Mouse (Mus musculus): ENCODE measurements around the gene Mecom.

Mecom gene

GRCm38 (mm10) chr3:30253714-30254113 is 294.1 kb downstream of the Mecom start:
- Histone ChIP-seq H3K36me3 (ENCODE audit: insufficient read depth, low read length) (no peaks in the 10 kb centered on the region), H3K27me3 (ENCODE audit: insufficient read depth, low read length) (no peaks in the 10 kb centered on the region), H3K4me1 (replicated peaks; ENCODE audit: low read depth, low read length) (no peaks in the 10 kb centered on the region), H3K4me3 (replicated peaks; ENCODE audit: low read length) (no peak overlapping the region), H3K9me3 (ENCODE audit: low read length) (no peaks in the 10 kb centered on the region)
- TF ChIP-seq POU5F1 (IDR thresholded peaks at IDR 0.05; ENCODE audit: borderline replicate concordance, low read length) = no peak
- TF ChIP-seq CTCF (conservative IDR thresholded peaks at IDR 0.05; ENCODE audit: low read length) = no peak
- no peak for TF ChIP-seq NANOG (IDR thresholded peaks at IDR 0.05; ENCODE audit: borderline replicate concordance, low read length)

GRCm38 (mm10) chr3:30248656-30249384 is 299.0 kb downstream of the Mecom start:
- Histone ChIP-seq H3K36me3 (ENCODE audit: insufficient read depth, low read length) (no peaks in the 10 kb centered on the region), H3K4me1 (replicated peaks; ENCODE audit: low read depth, low read length) (no peaks in the 10 kb centered on the region; the same call in 1 of the 2 replicates), H3K9me3 (ENCODE audit: low read length) (no peaks in the 10 kb centered on the region), H3K27me3 (ENCODE audit: insufficient read depth, low read length) (no peaks in the 10 kb centered on the region), H3K4me3 (replicated peaks; ENCODE audit: low read length) (no peak overlapping the region)
- TF ChIP-seq NANOG (IDR thresholded peaks at IDR 0.05; ENCODE audit: borderline replicate concordance, low read length) (no peak), POU5F1 (IDR thresholded peaks at IDR 0.05; ENCODE audit: borderline replicate concordance, low read length) (no peak), CTCF (conservative IDR thresholded peaks at IDR 0.05; ENCODE audit: low read length) (no peak)

- TF ChIP-seq CTCF (conservative IDR thresholded peaks at IDR 0.05; ENCODE audit: low read length) (no peak), NANOG (IDR thresholded peaks at IDR 0.05; ENCODE audit: borderline replicate concordance, low read length) (no peak), POU5F1 (IDR thresholded peaks at IDR 0.05; ENCODE audit: borderline replicate concordance, low read length) (no peak)
- H3K36me3 ChIP-seq (ENCODE audit: insufficient read depth, low read length) = no peaks in the 10 kb centered on the region
- H3K9me3 ChIP-seq (ENCODE audit: low read length) = no peaks in the 10 kb centered on the region
- no peaks in the 10 kb centered on the region; the same call in 1 of the 2 replicates for H3K4me1 ChIP-seq (replicated peaks; ENCODE audit: low read depth, low read length)
- H3K4me3 ChIP-seq (replicated peaks; ENCODE audit: low read length) = no peak overlapping the region
- no peaks in the 10 kb centered on the region for H3K27me3 ChIP-seq (ENCODE audit: insufficient read depth, low read length)
Observed at GRCm38 (mm10) chr3:30247256-30247655, 300.6 kb downstream of the Mecom start.

- Histone ChIP-seq H3K4me3 (replicated peaks; ENCODE audit: low read length) (no peak overlapping the region), H3K36me3 (ENCODE audit: insufficient read depth, low read length) (no peaks in the 10 kb centered on the region), H3K9me3 (ENCODE audit: low read length) (no peaks in the 10 kb centered on the region), H3K27me3 (ENCODE audit: insufficient read depth, low read length) (no peaks in the 10 kb centered on the region), H3K4me1 (replicated peaks; ENCODE audit: low read depth, low read length) (no peaks in the 10 kb centered on the region; the same call in 1 of the 2 replicates)
- TF ChIP-seq NANOG (IDR thresholded peaks at IDR 0.05; ENCODE audit: borderline replicate concordance, low read length) = no peak
- no peak for TF ChIP-seq CTCF (conservative IDR thresholded peaks at IDR 0.05; ENCODE audit: low read length)
- no peak for TF ChIP-seq POU5F1 (IDR thresholded peaks at IDR 0.05; ENCODE audit: borderline replicate concordance, low read length)
Observed at GRCm38 (mm10) chr3:30246431-30247041, 301.3 kb downstream of the Mecom start.

GRCm38 (mm10) chr3:30245950-30246349 is 301.9 kb downstream of the Mecom start:
- Histone ChIP-seq H3K4me1 (replicated peaks; ENCODE audit: low read depth, low read length) (no peaks in the 10 kb centered on the region; the same call in 1 of the 2 replicates), H3K36me3 (ENCODE audit: insufficient read depth, low read length) (no peaks in the 10 kb centered on the region), H3K4me3 (replicated peaks; ENCODE audit: low read length) (no peak overlapping the region), H3K27me3 (ENCODE audit: insufficient read depth, low read length) (no peaks in the 10 kb centered on the region), H3K9me3 (ENCODE audit: low read length) (no peaks in the 10 kb centered on the region)
- TF ChIP-seq NANOG (IDR thresholded peaks at IDR 0.05; ENCODE audit: borderline replicate concordance, low read length) (no peak), CTCF (conservative IDR thresholded peaks at IDR 0.05; ENCODE audit: low read length) (no peak), POU5F1 (IDR thresholded peaks at IDR 0.05; ENCODE audit: borderline replicate concordance, low read length) (no peak)

- H3K36me3 ChIP-seq (ENCODE audit: insufficient read depth, low read length) = no peaks in the 10 kb centered on the region
- H3K9me3 ChIP-seq (ENCODE audit: low read length) = no peaks in the 10 kb centered on the region
- TF ChIP-seq CTCF (conservative IDR thresholded peaks at IDR 0.05; ENCODE audit: low read length) (no peak), NANOG (IDR thresholded peaks at IDR 0.05; ENCODE audit: borderline replicate concordance, low read length) (no peak), POU5F1 (IDR thresholded peaks at IDR 0.05; ENCODE audit: borderline replicate concordance, low read length) (no peak)
- no peaks in the 10 kb centered on the region; the same call in 1 of the 2 replicates for H3K4me1 ChIP-seq (replicated peaks; ENCODE audit: low read depth, low read length)
- no peaks in the 10 kb centered on the region for H3K27me3 ChIP-seq (ENCODE audit: insufficient read depth, low read length)
- H3K4me3 ChIP-seq (replicated peaks; ENCODE audit: low read length) = no peak overlapping the region
Observed at GRCm38 (mm10) chr3:30244401-30244871, 303.4 kb downstream of the Mecom start.

- Histone ChIP-seq H3K27me3 (ENCODE audit: insufficient read depth, low read length) (no peaks in the 10 kb centered on the region), H3K4me3 (replicated peaks; ENCODE audit: low read length) (no peak overlapping the region), H3K9me3 (ENCODE audit: low read length) (no peaks in the 10 kb centered on the region), H3K4me1 (replicated peaks; ENCODE audit: low read depth, low read length) (no peaks in the 10 kb centered on the region; the same call in 1 of the 2 replicates), H3K36me3 (ENCODE audit: insufficient read depth, low read length) (no peaks in the 10 kb centered on the region)
- TF ChIP-seq POU5F1 (IDR thresholded peaks at IDR 0.05; ENCODE audit: borderline replicate concordance, low read length) (no peak), CTCF (conservative IDR thresholded peaks at IDR 0.05; ENCODE audit: low read length) (no peak), NANOG (IDR thresholded peaks at IDR 0.05; ENCODE audit: borderline replicate concordance, low read length) (no peak)
Observed at GRCm38 (mm10) chr3:30243776-30244275, 304.0 kb downstream of the Mecom start.

GRCm38 (mm10) chr3:30239416-30239815 is 308.4 kb downstream of the Mecom start:
- Histone ChIP-seq H3K27me3 (ENCODE audit: insufficient read depth, low read length) (no peaks in the 10 kb centered on the region), H3K4me3 (replicated peaks; ENCODE audit: low read length) (no peak overlapping the region), H3K36me3 (ENCODE audit: insufficient read depth, low read length) (no peaks in the 10 kb centered on the region), H3K4me1 (replicated peaks; ENCODE audit: low read depth, low read length) (no peaks in the 10 kb centered on the region), H3K9me3 (ENCODE audit: low read length) (no peaks in the 10 kb centered on the region)
- TF ChIP-seq NANOG (IDR thresholded peaks at IDR 0.05; ENCODE audit: borderline replicate concordance, low read length) (no peak), POU5F1 (IDR thresholded peaks at IDR 0.05; ENCODE audit: borderline replicate concordance, low read length) (no peak), CTCF (conservative IDR thresholded peaks at IDR 0.05; ENCODE audit: low read length) (no peak)

Measured in E14TG2a.4 (cell line).